Mouse (Mus musculus): ENCODE measurements around the gene Snrnp25. TPM values are rescaled to one million over a fixed set of nuclear protein-coding genes. Genes with fewer than 3 reads are reported as not detected.

Snrnp25 gene
- polyA plus RNA-seq, 2 experiments, result 46.7 to 52.1 TPM

DNA sequence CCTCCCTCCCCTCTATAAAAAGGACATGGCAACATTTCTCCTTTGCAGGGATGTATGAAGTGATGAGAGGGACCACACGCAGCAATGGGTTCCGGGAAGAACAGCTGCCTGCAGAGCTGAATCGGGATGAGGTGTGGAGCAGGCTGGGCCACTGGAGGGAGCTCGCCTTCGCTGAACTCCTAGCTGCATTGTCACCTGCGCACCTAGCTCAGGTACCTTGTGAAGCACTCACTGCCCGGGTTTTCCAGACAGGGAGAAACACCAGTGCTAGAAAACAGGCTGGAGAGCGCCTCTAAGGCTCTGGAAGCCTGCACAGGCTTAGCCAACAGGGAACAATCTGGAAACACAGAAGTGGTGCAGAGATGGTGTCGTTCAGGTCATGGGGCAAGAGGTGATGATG, 43.7 kb upstream of the Snrnp25 start:
- H3K4me2 ChIP-seq (replicated peaks; ENCODE audit: low read depth, low read length, severe bottlenecking), result peak overlapping the region; percentile 66
- H3K27ac ChIP-seq (replicated peaks; ENCODE audit: low read depth, low read length), result no peak overlapping the region
- ATAC-seq (ENCODE audit: low FRiP score, low read depth) (0 out of 2 replicates have a peak, but pooled peaks have one; percentile 7), DNase-seq (ENCODE audit: low spot score) (no peak)
- no peak for TF ChIP-seq POLR2A (IDR thresholded peaks at IDR 0.05; ENCODE audit: borderline replicate concordance, extremely low read depth, insufficient read depth, insufficient read length)
- WGBS, result 7% methylated on average over 9 of the region's 9 CpGs
- H3K4me1 ChIP-seq (ENCODE audit: control insufficient read depth, insufficient read depth, low read length), result no peaks in the 10 kb centered on the region
- no peaks in the 10 kb centered on the region for H3K9me3 ChIP-seq (ENCODE audit: control insufficient read depth, low read length)
- no peaks in the 10 kb centered on the region for H3K27me3 ChIP-seq (ENCODE audit: control insufficient read depth, insufficient read depth, low read length)
- H3K4me3 ChIP-seq (replicated peaks; ENCODE audit: low read length), result peak overlapping the region; percentile 31
- H3K36me3 ChIP-seq (ENCODE audit: control insufficient read depth, insufficient read depth, low read length), result no peaks in the 10 kb centered on the region
- H3K9ac ChIP-seq (ENCODE audit: low read depth, low read length, severe bottlenecking), result no peak overlapping the region; the same call in 1 of the 2 replicates

- Histone ChIP-seq H3K9me3 (ENCODE audit: control insufficient read depth, low read length) (no peaks in the 10 kb centered on the region), H3K27me3 (ENCODE audit: control insufficient read depth, insufficient read depth, low read length) (no peaks in the 10 kb centered on the region), H3K9ac (ENCODE audit: low read depth, low read length, severe bottlenecking) (peak overlapping the region; percentile 46; the same call in 1 of the 2 replicates), H3K36me3 (ENCODE audit: control insufficient read depth, insufficient read depth, low read length) (no peaks in the 10 kb centered on the region), H3K4me2 (replicated peaks; ENCODE audit: low read depth, low read length, severe bottlenecking) (peak overlapping the region; percentile 66), H3K4me3 (replicated peaks; ENCODE audit: low read length) (peak overlapping the region; percentile 31), H3K4me1 (ENCODE audit: control insufficient read depth, insufficient read depth, low read length) (no peaks in the 10 kb centered on the region), H3K27ac (replicated peaks; ENCODE audit: low read depth, low read length) (no peak overlapping the region)
- ATAC-seq (ENCODE audit: low FRiP score, low read depth), result peak; percentile 90
- 13% methylated on average over 28 of the region's 28 CpGs for WGBS
- no peak for TF ChIP-seq POLR2A (IDR thresholded peaks at IDR 0.05; ENCODE audit: borderline replicate concordance, extremely low read depth, insufficient read depth, insufficient read length)
- peak; percentile 69 for DNase-seq (ENCODE audit: low spot score)
These were observed 43.1 kb upstream of the Snrnp25 start for GRCm38 (mm10) chr11:32161922-32162804.

- ATAC-seq (ENCODE audit: low FRiP score, low read depth), result no peak
These were observed 38.5 kb upstream of the Snrnp25 start for GRCm38 (mm10) chr11:32166683-32167082.

DNA sequence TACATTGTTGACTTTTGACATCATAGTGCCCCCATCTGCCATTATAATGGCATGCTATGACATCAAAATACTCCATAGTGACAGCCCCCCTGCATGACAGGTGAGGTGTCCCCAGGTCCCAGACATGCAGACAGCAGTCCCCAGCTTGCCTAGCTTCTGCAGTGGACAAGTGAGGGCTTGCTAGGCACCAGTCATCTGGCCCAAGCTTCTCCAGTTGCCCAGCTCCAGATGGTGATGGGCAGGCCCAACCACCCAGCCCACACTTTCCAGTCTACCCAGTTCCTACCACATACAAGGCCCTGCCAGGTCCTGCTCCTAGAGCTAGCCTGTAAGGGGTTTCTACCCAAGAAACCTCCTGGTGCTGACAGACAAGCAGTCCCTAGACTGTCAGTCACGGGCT, 26.7 kb upstream of the Snrnp25 start:
- H3K9ac ChIP-seq (ENCODE audit: low read depth, low read length, severe bottlenecking), result no peak overlapping the region
- no peaks in the 10 kb centered on the region for H3K4me1 ChIP-seq (ENCODE audit: control insufficient read depth, insufficient read depth, low read length)
- no peaks in the 10 kb centered on the region for H3K9me3 ChIP-seq (ENCODE audit: control insufficient read depth, low read length)
- TF ChIP-seq POLR2A (IDR thresholded peaks at IDR 0.05; ENCODE audit: borderline replicate concordance, extremely low read depth, insufficient read depth, insufficient read length), result no peak
- no peaks in the 10 kb centered on the region for H3K36me3 ChIP-seq (ENCODE audit: control insufficient read depth, insufficient read depth, low read length)
- 77% methylated on average over 1 of the region's 1 CpGs for WGBS
- DNase-seq (ENCODE audit: low spot score) (no peak), ATAC-seq (ENCODE audit: low FRiP score, low read depth) (no peak)
- no peak overlapping the region for H3K27ac ChIP-seq (replicated peaks; ENCODE audit: low read depth, low read length)
- H3K27me3 ChIP-seq (ENCODE audit: control insufficient read depth, insufficient read depth, low read length), result no peaks in the 10 kb centered on the region
- no peak overlapping the region for H3K4me3 ChIP-seq (replicated peaks; ENCODE audit: low read length)
- H3K4me2 ChIP-seq (replicated peaks; ENCODE audit: low read depth, low read length, severe bottlenecking), result no peak overlapping the region

More at GRCm38 (mm10) chr11:32166683-32167082, 38.5 kb upstream of the Snrnp25 start:
- no peak for TF ChIP-seq POLR2A (IDR thresholded peaks at IDR 0.05; ENCODE audit: borderline replicate concordance, extremely low read depth, insufficient read depth, insufficient read length)
- WGBS, result 76% methylated on average over 4 of the region's 4 CpGs
- no peak overlapping the region for H3K9ac ChIP-seq (ENCODE audit: low read depth, low read length, severe bottlenecking)
- no peak for DNase-seq (ENCODE audit: low spot score)
- no peaks in the 10 kb centered on the region for H3K27me3 ChIP-seq (ENCODE audit: control insufficient read depth, insufficient read depth, low read length)
- H3K4me3 ChIP-seq (replicated peaks; ENCODE audit: low read length), result no peak overlapping the region
- H3K27ac ChIP-seq (replicated peaks; ENCODE audit: low read depth, low read length), result no peak overlapping the region
- no peaks in the 10 kb centered on the region for H3K4me1 ChIP-seq (ENCODE audit: control insufficient read depth, insufficient read depth, low read length)
- H3K4me2 ChIP-seq (replicated peaks; ENCODE audit: low read depth, low read length, severe bottlenecking), result no peak overlapping the region
- no peaks in the 10 kb centered on the region for H3K9me3 ChIP-seq (ENCODE audit: control insufficient read depth, low read length)
- H3K36me3 ChIP-seq (ENCODE audit: control insufficient read depth, insufficient read depth, low read length), result no peaks in the 10 kb centered on the region

- Histone ChIP-seq H3K4me2 (replicated peaks; ENCODE audit: low read depth, low read length, severe bottlenecking) (no peak overlapping the region), H3K36me3 (ENCODE audit: control insufficient read depth, insufficient read depth, low read length) (no peaks in the 10 kb centered on the region), H3K4me1 (ENCODE audit: control insufficient read depth, insufficient read depth, low read length) (no peaks in the 10 kb centered on the region), H3K9me3 (ENCODE audit: control insufficient read depth, low read length) (no peaks in the 10 kb centered on the region), H3K9ac (ENCODE audit: low read depth, low read length, severe bottlenecking) (no peak overlapping the region), H3K27me3 (ENCODE audit: control insufficient read depth, insufficient read depth, low read length) (no peaks in the 10 kb centered on the region), H3K4me3 (replicated peaks; ENCODE audit: low read length) (no peak overlapping the region), H3K27ac (replicated peaks; ENCODE audit: low read depth, low read length) (no peak overlapping the region)
- TF ChIP-seq POLR2A (IDR thresholded peaks at IDR 0.05; ENCODE audit: borderline replicate concordance, extremely low read depth, insufficient read depth, insufficient read length), result no peak
- ATAC-seq (ENCODE audit: low FRiP score, low read depth) (no peak), DNase-seq (ENCODE audit: low spot score) (no peak)
- 82% methylated on average over 4 of the region's 4 CpGs for WGBS
These were observed 24.0 kb upstream of the Snrnp25 start for GRCm38 (mm10) chr11:32181246-32181645.

All from limb, embryonic 14.5 days (tissue).